Mouse (Mus musculus): ENCODE results near the gene Krt87.

- TF ChIP-seq POLR2A (IDR thresholded peaks at IDR 0.05; ENCODE audit: control insufficient read depth, extremely low read depth, insufficient read depth, low read length, poor library complexity) (no peak), CTCF (IDR thresholded peaks at IDR 0.05; ENCODE audit: borderline replicate concordance, control insufficient read depth, extremely low read depth, insufficient read depth, low read length, poor library complexity) (no peak)
Measured at GRCm38 (mm10) chr15:101410775-101411174, 27.8 kb downstream of the Krt87 start, which contains the start of gene Krt7.
